Mouse (Mus musculus): ENCODE data around the gene Car14. TPM values are rescaled to one million over a fixed set of nuclear protein-coding genes. Genes with fewer than 3 reads are reported as not detected.
A peak's percentile ranks its signal among the peaks of the same experiment; 100 is the strongest.
"Not testable (repeated sequence)": the region's sequence is repeated elsewhere in the genome, so short reads cannot be mapped to it uniquely, and the experiment has no call there.

Gene Car14
- polyA plus RNA-seq, 1 experiment from 2014 or later: 2.2 TPM

DNA sequence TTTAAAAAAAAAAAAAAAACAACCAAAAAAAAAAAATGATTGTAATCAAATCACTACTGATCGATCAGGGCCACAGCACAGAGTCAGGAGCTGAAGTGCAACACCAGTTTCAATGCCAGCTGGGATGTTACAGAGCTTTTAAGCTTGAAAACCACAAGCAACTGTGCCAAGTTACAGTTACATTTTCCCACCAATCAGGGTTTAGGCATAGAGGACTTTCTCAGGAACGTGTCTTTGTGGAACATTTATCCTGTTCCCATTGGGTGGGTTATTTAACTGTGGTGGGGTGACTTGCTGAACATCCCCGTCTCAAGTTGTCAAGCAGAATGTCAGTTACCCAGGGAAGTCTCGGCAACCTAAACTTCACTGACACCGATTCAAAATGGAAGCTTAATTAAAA lies 20.6 kb upstream of the Car14 start:
- DNase-seq (ENCODE audit: low spot score): peak; percentile 65

DNA sequence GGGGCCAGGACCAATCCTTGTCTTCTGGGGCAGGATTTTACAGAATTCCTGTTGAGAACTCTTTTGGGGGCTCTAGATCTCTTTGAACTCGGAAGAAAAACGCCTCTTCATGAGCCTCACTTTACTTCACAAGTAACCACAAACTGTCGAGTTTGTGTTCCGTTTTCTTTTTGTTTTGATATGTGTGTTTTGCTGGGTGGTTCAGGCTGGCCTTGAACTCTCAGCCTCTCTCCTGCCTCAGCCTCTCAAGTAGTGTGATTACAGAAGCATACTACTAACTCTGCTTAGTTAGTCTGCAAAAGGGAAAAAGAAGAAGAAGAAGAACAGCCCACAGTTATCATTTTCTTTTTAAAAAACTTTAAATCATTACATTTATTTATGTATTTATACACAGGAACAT lies 19.7 kb upstream of the Car14 start:
- peak; percentile 65 for DNase-seq (ENCODE audit: low spot score)

DNA sequence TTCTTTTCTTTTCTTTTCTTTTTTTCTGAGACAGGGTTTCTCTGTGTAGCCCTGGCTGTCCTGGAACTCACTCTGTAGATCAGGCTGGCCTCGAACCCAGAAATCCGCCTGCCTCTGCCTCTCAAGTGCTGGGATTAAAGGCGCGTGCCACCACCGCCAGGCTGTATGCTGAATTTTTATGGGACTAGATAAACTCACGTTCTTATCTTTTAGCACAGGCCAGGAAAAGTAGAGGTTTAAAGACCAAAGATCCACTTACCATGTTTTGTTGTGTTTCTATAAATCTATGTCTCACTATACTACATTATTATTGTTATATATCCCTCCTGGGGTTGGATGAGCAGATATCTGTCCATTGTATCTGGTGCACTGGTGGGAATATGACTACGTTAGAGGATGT lies 18.9 kb upstream of the Car14 start:
- not testable (repeated sequence) for DNase-seq (ENCODE audit: low spot score)

DNA sequence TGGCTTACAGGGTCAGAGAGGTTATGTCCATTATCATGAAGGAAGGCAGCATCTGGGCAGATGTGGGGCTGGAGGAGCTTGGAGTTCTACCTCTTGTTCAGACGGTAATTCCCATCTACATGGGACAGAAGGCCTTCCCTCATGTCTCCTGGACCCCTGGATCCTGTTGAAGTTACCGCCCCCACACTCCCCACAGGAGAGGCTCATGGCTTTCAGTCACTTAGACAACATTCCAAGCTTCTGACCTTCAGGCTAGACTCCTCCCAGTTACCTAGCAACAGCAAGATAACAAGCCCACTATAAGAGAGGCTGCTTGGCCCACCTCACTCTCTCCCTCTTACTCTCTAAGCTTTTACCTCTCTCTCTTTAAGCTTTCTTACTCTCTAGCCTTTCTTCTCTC lies 16.0 kb upstream of the Car14 start:
- DNase-seq (ENCODE audit: low spot score): not testable (repeated sequence)

DNA sequence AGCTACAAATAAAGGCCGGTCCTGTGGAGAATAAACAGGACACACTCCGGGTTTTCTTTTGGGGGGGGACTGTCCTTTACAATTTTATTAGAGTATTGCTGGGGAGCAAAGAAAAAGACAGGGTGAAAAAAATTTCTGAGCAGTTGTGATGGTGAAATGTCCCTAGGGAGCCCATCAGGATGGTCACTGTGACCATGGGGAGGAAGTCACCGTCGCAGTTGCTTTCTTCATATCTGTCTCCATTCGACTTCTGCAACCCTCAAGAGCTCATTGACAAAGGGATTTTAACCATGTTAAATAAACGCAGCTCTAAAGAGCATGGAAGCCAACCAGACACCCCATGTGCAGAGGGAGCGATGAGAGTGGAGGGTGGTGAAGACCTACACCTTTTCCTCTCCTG lies 12.3 kb upstream of the Car14 start:
- DNase-seq (ENCODE audit: low spot score): no peak

DNA sequence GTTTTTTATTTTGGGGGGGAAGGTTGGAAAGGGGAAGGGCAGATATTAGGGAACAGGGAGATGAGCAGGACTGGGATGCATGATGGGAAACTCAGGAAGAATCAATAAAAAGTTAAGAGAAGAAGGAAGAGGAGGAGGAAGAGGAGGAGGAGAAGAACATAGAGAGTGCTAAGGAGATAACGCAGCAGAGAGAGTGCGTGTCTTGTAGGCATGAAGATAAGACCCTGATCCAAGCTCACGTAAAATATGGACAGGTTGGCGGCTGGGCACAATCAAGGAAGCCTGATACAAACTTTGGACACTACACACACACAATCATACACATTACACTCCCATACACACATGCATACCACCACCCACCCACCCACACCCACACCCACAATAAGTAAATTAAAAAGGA lies 10.2 kb upstream of the Car14 start:
- DNase-seq (ENCODE audit: low spot score): no peak

DNA sequence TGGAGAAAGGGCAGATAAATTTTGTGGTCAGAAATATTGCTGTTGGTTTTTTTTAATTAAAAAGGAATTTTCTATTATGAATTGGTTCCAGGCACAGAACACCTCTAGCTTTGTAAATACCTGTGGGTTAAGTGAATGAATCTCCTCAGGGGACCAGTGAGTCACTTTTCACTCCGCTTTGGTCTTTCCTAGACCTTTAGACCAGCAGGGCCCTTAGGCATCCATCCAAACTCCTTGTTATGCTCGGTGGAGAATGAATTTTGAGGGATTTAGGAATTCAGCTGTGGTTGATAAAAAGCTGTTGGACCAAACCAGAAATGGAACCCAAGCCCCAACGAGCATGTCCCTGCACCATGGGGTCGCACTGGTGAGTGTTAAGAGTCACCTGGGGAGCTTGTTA lies 3.1 kb upstream of the Car14 start:
- DNase-seq (ENCODE audit: low spot score): no peak

DNA sequence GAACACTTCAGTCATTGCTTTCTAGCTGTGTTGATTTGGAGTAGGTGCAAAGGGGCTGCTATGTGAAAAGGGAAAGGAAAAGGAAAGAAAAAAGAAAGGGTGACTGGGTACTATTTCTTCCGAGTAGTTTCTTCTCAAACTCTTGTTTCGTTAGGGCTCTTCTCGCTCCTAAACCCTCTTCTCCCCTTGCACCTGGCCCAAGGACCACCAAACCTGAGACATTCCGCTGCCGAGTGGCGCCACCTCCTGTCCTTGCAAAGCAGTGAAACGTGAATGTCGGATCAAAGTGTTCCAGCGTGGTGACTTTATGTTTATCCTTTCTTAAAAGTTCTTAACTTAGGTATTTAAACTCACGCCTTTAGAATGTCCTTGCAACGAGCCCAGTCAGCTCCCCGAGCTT lies 2.4 kb upstream of the Car14 start:
- DNase-seq (ENCODE audit: low spot score): peak; percentile 85

DNA sequence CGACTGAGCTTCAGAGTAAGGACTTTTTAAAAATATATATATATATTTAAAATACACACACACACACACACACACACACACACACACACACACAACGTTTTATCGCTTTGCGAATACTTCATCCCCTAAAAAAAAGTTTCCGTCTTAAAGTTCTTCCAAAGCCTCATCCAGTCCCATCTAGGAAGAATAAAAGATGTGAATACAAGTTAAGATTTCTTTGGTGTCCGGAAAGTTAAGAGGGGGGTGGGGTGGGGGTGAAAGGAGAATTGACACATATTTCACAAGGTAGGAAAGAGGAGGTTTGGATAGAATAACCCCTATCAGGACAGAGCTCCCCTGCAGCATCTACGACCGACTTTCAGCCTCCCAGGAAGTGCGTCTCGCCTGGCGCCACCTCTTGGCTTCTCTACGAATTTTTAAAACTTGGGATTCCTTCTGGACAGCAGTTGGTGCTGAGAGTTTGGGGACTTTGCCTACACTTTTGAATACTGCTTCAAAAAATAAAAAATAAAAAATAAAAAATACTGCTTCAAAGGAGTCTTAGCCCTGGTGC lies 1.5 kb upstream of the Car14 start:
- DNase-seq (ENCODE audit: low spot score): peak; percentile 60

DNA sequence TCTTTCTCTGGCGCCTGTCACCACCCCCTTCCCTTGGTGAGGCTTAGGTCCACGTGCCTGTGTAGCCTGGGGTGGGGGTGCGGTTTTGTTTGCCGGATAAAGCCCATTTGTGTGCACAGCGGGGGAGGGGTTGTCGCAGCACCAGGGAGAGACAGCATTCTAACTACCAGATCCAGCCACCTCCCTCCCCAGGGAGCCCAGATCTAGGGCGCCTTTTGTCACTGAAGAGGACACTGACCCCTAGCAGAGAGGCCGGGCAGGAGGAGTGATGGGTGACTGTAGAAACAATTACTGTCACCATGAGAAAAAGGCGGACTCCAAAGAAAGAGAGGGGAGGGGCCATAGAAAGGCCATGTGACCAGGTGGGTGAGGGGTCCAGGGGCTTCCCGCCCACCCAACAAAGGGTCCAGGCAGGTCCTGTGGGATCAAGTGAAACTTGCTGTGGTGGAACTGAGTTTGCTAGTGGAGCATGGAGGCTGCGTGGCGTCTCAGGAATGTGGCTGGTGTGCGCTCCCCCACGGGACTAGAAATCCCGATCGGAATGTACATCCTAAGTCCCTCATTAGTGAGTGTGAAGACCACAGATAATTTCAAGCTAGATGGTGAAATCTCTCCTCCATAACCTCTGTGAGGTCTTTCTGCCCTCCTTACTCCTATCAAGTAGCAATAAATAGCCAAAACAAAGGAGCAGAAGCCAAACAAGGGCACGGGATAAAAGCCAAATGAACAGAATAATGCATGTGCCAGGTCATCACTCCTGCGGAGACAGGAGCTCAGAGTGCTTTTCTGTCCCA lies 852 bp upstream of the Car14 start:
- DNase-seq (ENCODE audit: low spot score): peak; percentile 56

DNA sequence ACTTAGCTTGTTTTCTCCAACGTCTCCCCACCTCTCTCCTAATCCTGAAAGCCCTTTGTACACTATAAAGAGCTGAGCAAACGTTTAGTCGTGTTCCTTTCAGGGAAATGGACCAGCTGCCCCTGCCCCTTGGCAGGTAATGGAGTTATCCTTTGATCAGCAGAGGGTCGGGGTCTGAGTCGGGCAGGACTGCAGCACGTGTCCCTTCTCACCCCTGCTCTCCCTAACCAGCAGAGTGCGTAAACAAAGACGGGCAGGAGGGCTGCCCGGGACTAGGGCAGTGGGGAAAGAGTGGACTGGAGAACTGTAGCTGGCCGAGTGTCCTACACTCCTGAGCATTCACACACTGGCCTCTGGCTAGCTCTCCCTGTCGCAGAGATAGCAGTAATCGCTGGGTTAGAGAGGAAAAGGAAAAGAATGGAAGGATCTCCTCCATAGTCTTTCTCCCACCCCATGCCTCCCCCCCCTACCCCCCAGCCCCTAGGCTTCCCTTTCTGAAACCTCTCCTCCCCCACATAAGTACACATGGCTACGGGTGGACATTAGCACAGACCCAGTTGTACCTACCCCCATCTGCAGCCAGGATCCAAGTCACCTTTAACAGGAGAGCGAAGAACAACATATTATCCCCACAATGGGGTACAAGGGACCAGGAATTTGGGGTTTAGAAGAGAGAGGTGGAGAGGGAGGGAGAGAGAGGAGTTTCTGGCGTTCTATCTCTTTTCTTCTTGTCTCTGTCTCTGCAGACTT lies 563 bp downstream of the Car14 start:
- no peak for DNase-seq (ENCODE audit: low spot score)

DNA sequence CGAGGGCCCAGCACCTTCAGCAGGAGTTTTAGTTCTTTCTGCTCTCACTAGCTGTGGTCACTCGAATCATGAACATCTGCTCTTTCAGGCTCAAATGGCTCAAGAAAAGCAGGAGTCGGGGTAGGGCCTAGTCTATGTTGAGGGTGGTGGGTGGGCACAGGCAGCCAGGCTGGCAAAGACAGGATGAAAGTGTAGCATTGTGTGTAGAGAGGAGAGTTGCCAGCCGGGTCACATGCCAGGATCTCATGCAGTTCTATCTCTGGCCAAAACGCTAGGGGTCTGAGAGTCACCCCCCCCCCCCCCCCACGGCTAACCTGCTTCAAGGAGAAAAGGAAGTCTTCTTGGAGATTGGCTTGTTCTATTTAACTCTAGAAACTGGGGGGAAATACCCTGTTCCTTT lies 1.8 kb downstream of the Car14 start:
- DNase-seq (ENCODE audit: low spot score): no peak

DNA sequence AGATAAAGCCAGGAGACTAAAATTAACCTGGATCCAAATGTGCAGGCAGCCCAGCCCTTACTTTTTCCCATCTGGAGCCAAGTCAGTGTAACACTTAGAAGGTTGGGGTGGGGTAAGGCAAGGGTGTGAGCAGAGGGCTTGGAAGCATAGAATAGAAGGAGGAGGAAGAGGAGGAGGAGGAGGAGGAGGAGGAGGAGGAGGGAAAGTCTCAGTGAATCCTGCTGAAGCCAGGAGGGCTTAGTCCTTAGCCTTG lies 2.2 kb downstream of the Car14 start:
- DNase-seq (ENCODE audit: low spot score): no peak

DNA sequence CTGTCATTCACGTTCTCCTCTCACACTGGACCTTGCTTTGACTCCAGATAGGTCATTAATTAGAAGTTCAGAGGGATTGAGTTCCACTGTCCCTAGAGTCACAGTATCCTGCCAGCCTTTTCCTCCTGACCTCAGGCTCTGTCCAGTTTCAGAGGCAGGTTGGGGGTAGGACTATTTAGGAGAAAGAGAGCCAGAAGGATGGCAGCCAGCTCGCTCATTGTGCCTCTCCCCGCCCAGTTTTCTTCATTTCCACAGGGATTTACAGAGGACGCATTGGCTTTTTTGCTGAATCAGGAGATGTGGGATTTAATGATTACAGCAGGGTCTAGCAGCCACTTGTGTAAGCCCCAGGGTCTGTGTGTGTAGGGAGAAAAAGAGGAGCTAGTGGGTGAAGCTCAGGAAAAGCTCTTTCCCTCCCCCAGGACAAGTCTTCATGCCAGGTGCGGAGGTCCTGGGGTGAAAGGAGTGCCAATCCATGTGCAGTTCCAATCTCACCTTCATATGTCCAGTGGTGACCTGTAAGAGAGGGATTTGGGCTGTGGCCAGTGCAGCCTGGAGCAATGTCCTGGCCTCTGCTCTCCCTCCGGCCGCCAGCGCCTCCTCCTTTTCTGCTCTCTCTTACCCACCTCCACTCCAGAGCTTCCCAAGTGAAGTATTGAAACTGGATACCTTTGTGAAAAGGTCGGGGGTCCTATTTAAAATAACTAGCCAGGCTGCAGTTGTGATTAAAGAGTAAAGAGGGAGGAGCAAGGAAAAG lies 2.7 kb downstream of the Car14 start:
- DNase-seq (ENCODE audit: low spot score): no peak

DNA sequence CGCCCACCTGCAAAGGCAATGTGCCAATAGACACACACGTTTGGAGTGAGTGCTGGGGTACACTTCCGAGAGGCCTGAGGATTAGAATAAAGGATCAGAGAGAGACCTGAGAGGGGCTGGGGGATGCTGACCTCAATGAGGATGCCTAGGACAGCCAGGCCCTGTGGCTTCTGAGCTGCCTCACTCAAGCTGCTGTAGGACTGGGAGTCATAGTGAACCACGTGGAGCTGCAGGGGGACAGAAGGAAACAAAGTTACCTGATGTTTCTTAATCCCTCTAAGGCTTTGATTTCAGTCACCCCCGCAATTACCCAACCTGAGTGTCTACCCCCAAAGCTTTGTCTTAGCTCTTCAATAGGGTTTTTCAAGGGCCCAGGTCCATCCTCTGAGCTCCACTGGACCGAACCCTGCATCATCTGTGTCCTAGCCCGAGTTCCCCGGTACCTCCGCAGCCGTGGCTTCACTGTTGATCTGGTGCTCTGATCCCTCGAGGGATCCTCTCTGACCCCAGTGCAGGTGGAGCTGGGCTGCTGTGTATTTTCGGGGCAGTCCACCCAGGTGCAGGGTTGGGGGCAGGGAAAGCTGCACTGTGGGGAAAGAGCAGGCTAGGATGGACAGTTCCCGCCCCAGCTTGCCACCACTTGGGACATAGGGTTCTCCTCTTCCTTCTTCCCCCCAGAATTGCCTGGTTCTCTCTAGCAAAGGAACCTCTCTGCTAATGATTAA lies 4.5 kb downstream of the Car14 start:
- DNase-seq (ENCODE audit: low spot score): no peak

DNA sequence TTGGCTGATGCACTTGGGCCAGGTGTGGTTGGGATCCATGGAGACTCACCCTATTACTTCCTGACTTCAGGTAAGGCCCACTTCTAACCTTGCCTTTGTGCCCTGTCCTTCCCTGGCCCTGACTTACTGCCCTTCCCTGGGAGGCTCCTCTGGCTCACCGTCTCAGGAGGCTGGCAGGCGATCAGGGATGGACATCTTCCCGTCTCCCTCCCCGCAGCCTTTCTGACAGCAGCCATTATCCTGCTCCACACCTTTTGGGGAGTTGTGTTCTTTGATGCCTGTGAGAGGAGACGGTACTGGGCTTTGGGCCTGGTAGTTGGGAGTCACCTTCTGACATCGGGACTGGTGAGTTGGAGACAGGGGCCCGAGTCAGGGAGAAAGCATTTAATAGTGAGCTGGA lies 9.0 kb downstream of the Car14 start:
- not testable (repeated sequence) for DNase-seq (ENCODE audit: low spot score)

DNA sequence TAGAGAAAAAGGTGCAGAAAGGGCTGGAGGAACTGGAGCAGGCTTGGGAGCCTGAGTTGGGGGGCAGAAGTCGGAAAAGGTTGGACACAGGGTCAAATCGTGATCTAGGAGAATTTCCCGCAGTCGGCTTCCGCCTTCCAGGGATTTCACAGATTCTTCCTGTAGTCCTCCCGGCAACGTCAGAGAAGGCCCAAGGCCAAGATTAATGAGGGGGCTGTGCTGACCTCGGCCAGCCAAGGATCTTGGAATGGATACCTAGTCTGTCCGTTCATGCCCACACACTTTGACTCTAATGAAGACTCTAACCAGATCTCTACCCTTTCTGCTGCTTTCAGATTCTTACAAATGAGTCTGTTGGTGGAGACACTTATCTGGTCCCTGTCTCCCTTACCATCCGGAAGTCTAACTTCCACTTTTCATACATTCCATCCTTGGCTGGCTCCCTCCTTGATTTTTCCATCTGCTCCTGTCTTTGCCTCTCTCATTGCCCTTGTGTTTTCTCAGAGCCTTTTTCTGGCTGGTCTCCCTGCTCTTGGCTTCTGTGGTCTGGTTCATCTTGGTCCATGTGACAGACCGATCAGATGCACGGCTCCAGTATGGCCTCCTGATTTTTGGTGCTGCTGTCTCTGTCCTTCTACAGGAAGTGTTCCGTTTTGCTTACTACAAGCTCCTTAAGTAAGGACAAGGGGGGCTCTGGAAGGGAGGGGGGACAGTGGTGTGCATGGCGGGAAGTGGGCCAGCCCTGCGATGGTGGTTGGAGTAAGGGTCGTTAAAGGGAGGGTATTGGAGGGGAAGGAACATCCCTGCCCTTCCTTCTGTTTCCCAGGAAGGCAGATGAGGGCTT lies 10.0 kb downstream of the Car14 start:
- no peak for DNase-seq (ENCODE audit: low spot score)

DNA sequence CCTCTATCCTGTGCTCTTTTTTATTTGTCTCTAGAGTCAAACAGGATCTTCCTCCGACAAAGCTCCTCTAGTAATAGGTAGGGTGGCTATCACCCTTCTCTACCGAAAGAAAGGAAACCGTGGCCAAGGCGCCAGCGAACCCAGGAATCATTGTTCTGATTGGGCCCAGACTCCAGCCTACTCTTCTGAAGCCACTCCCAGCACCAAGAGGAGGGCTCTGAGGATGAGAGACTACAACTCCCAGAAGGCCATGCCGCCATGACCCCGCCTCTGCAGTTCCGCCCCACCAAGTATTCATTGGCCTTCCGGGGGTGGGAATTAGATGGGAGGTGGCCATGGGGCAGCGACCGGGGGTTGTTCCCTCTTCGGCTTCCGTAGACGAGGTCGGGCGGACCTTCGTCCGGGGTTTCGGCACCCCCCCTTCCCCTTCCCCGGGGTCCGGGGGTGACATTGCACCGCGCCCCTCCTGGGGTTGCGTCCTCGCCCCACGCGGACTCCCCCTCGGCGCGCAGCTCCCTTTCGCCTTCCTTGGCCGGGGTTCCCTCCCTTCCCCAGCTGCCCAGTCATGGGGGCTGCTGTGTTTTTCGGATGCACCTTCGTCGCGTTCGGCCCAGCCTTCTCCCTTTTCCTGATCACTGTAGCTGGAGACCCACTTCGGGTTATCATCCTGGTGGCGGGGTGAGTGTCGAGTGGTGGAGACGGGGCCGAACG lies 10.7 kb downstream of the Car14 start, which contains the start of gene Aph1a:
Gene Aph1a (plus strand): TSS at position 364 of the 711 bp plus-strand sequence.
- peak; percentile 97 for DNase-seq (ENCODE audit: low spot score)

DNA sequence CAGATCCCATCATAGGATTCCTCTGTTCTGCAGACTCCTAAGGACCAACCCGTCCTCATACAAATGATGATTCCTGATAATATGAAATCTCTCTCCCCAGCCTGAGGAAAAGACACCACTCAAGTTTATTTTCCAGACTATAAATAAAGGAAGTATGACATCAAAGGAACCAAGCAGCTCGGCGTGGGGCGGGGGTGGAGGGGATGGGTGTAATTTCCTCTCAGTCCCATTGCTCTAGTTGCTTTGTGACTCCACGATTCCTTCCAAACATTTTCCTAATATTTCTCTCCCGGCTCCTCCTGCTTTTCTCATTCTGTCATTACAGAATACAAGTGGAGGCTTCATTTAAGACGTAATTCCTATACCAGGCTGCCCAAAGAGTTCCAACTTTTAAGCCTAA lies 11.4 kb downstream of the Car14 start:
- DNase-seq (ENCODE audit: low spot score): no peak
